Mouse (Mus musculus): Measurements from ENCODE around the gene Trim43c. TPM values are rescaled to one million over a fixed set of nuclear protein-coding genes. Genes with fewer than 3 reads are reported as not detected.

The Trim43c gene
- not detected for total RNA-seq (2023)

GRCm38 (mm10) chr9:88838864-88839263 is at the start of gene Trim43c:
Gene Trim43c, plus strand, starts transcription at chr9:88839164.

Other genes starting within 250 kb of the Trim43c start
- gene Mthfsl, start 118.9 kb upstream of the Trim43c start, total RNA-seq (2023), result 10 to 100 TPM; 60.0 to 68.2 TPM
- 1 to 10 TPM; 3.7 to 4.9 TPM for gene Bcl2a1d, start 107.2 kb upstream of the Trim43c start, total RNA-seq (2023)
- gene Bcl2a1a, start 117.7 kb downstream of the Trim43c start, total RNA-seq (2023), result 1 to 10 TPM; 4.7 to 6.0 TPM

All from neutrophil, adult 59 days (primary cell).